ENCODE assay signal across 8 mouse cellular contexts in genomic region chr8:104601941-104602371, GRCm38 (mm10). TPM values are rescaled to one million over a fixed set of nuclear protein-coding genes. Genes with fewer than 3 reads are reported as not detected.
DNase-seq lines count a peak whose midpoint lies in the region; ATAC-seq lines count a peak whose summit lies in the region.

No protein-coding gene starts in this region.

- H3K4me3 ChIP-seq in heart, embryonic 12.5 days, result peak overlapping the region; percentile 33
- H3K4me3 ChIP-seq in forebrain, embryonic 16.5 days (replicated peaks; ENCODE audit: low read length), result no peak overlapping the region
- no peak overlapping the region for H3K4me3 ChIP-seq in neural tube, embryonic 14.5 days (ENCODE audit: low read depth, low read length)

- H3K27ac ChIP-seq in heart, embryonic 12.5 days (ENCODE audit: poor library complexity, severe bottlenecking), result peak overlapping the region; percentile 46
- no peak overlapping the region for H3K27ac ChIP-seq in forebrain, embryonic 16.5 days (ENCODE audit: low read length)
- no peak overlapping the region for H3K27ac ChIP-seq in neural tube, embryonic 14.5 days (ENCODE audit: low read depth, low read length)

- H3K27me3 ChIP-seq in heart, embryonic 12.5 days (replicated peaks), result no peaks in the 10 kb centered on the region
- 0 out of 2 replicates have a peak, but pooled peaks cover 3% of the 10 kb centered on the region for H3K27me3 ChIP-seq in forebrain, embryonic 16.5 days (replicated peaks; ENCODE audit: control insufficient read depth, insufficient read depth, low read length)
- H3K27me3 ChIP-seq in neural tube, embryonic 14.5 days (ENCODE audit: control insufficient read depth, insufficient read depth, low read length), result no peaks in the 10 kb centered on the region

- H3K4me2 ChIP-seq in heart, embryonic 12.5 days, result peak overlapping the region; percentile 69
- H3K4me2 ChIP-seq in forebrain, embryonic 16.5 days (ENCODE audit: low read length), result peak overlapping the region; percentile 35
- H3K4me2 ChIP-seq in neural tube, embryonic 14.5 days (ENCODE audit: low read depth, low read length), result peak overlapping the region; percentile 19; the same call in 1 of the 2 replicates

- peak overlapping the region; percentile 55 for H3K9ac ChIP-seq in heart, embryonic 12.5 days
- H3K9ac ChIP-seq in forebrain, embryonic 16.5 days (replicated peaks; ENCODE audit: low read depth, low read length), result no peak overlapping the region
- H3K9ac ChIP-seq in neural tube, embryonic 14.5 days (replicated peaks; ENCODE audit: low read depth, low read length), result no peak overlapping the region

- no peaks in the 10 kb centered on the region for H3K36me3 ChIP-seq in heart, embryonic 12.5 days
- H3K36me3 ChIP-seq in forebrain, embryonic 16.5 days (ENCODE audit: control insufficient read depth, insufficient read depth), result no peaks in the 10 kb centered on the region
- H3K36me3 ChIP-seq in neural tube, embryonic 14.5 days (ENCODE audit: control insufficient read depth, insufficient read depth, low read length), result 0 out of 2 replicates have a peak, but pooled peaks cover 3% of the 10 kb centered on the region

- H3K9me3 ChIP-seq in heart, embryonic 12.5 days (replicated peaks), result no peaks in the 10 kb centered on the region
- H3K9me3 ChIP-seq in forebrain, embryonic 16.5 days (ENCODE audit: control insufficient read depth, low read length), result no peaks in the 10 kb centered on the region
- no peaks in the 10 kb centered on the region for H3K9me3 ChIP-seq in neural tube, embryonic 14.5 days (ENCODE audit: control insufficient read depth, low read length)

- 0 out of 2 replicates have a peak, but pooled peaks have one; percentile 33 for ATAC-seq in heart, embryonic 12.5 days (ENCODE audit: insufficient number of reproducible peaks, low FRiP score)
- peak; percentile 19; the same call in 1 of the 2 replicates for ATAC-seq in forebrain, embryonic 16.5 days
- ATAC-seq in neural tube, embryonic 14.5 days (ENCODE audit: low read depth), result peak; percentile 29

- DNase-seq in heart, adult 18-20 months, result no peak
- peak; percentile 41 to 63 for DNase-seq in kidney, postnatal 4 days
- DNase-seq in thymus, adult 18-20 months, result no peak
- no peak for DNase-seq in thymus, postnatal 25 days
- DNase-seq in layer of hippocampus, postnatal 36 days, result no peak

- under 1% methylated on average over 12 of the region's 12 CpGs for WGBS in heart, embryonic 12.5 days
- WGBS in forebrain, embryonic 16.5 days, result 3% methylated on average over 12 of the region's 12 CpGs
- under 1% methylated on average over 12 of the region's 12 CpGs for WGBS in neural tube, embryonic 14.5 days

- H3K4me1 ChIP-seq in heart, embryonic 12.5 days (replicated peaks), result peaks cover 47% of the 10 kb centered on the region
- H3K4me1 ChIP-seq in forebrain, embryonic 16.5 days (replicated peaks; ENCODE audit: control insufficient read depth, insufficient read depth, low read length), result peaks cover 6% of the 10 kb centered on the region; the same call in 1 of the 2 replicates
- H3K4me1 ChIP-seq in neural tube, embryonic 14.5 days (ENCODE audit: control insufficient read depth, insufficient read depth, low read length), result no peaks in the 10 kb centered on the region

RNA-seq across cellular contexts. Expression of gene Pdp2, which starts 10.7 kb away (rescaled TPM):
- 8.6 and 9.0 TPM in 2 replicates for polyA plus RNA-seq in heart, embryonic 12.5 days (2016; fragmentation: Nextera tagmentation; extraction: Ambion mirVana)
- 10 to 100 TPM; 18.1 to 22.5 TPM for total RNA-seq in heart, adult 18-20 months (2021)
- polyA plus RNA-seq in forebrain, embryonic 16.5 days (2015; fragmentation: Nextera tagmentation; extraction: Ambion mirVana), result 18.4 TPM in 2 replicates
- 20.0 and 21.0 TPM in 2 replicates for polyA plus RNA-seq in neural tube, embryonic 14.5 days (2014; fragmentation: Nextera tagmentation; extraction: Ambion mirVana)
- 1 to 10 TPM; 7.3 to 7.4 TPM for total RNA-seq in layer of hippocampus, postnatal 36 days (2021)

RNA-seq across cellular contexts. Expression of gene Cdh16, which starts 22.2 kb away (rescaled TPM):
- polyA plus RNA-seq in heart, embryonic 12.5 days (2016; fragmentation: Nextera tagmentation; extraction: Ambion mirVana), result 16.1 and 18.6 TPM in 2 replicates
- total RNA-seq in heart, adult 18-20 months (2021), result 1 to 10 TPM; 3.9 to 5.2 TPM
- 0.36 TPM in 1 of 2 replicates, not detected in the other for polyA plus RNA-seq in forebrain, embryonic 16.5 days (2015; fragmentation: Nextera tagmentation; extraction: Ambion mirVana)
- not detected in 2 replicates for polyA plus RNA-seq in neural tube, embryonic 14.5 days (2014; fragmentation: Nextera tagmentation; extraction: Ambion mirVana)
- total RNA-seq in layer of hippocampus, postnatal 36 days (2021), result not detected

RNA-seq across cellular contexts. Expression of gene Rrad, which starts 29.2 kb away (rescaled TPM):
- 299 and 301 TPM in 2 replicates for polyA plus RNA-seq in heart, embryonic 12.5 days (2016; fragmentation: Nextera tagmentation; extraction: Ambion mirVana)
- 100 to 1,000 TPM in 1 of 2 experiments, 10 to 100 TPM in 1; 88.7 to 108 TPM for total RNA-seq in heart, adult 18-20 months (2021)
- 2.4 and 4.1 TPM in 2 replicates for polyA plus RNA-seq in forebrain, embryonic 16.5 days (2015; fragmentation: Nextera tagmentation; extraction: Ambion mirVana)
- polyA plus RNA-seq in neural tube, embryonic 14.5 days (2014; fragmentation: Nextera tagmentation; extraction: Ambion mirVana), result 1.6 and 3.6 TPM in 2 replicates
- total RNA-seq in layer of hippocampus, postnatal 36 days (2021), result 1 to 10 TPM; 1.1 to 1.3 TPM

RNA-seq across cellular contexts. Expression of gene Ciao2b, which starts 39.8 kb away (rescaled TPM):
- polyA plus RNA-seq in heart, embryonic 12.5 days (2016; fragmentation: Nextera tagmentation; extraction: Ambion mirVana), result 187 and 195 TPM in 2 replicates
- 10 to 100 TPM; 62.2 to 66.5 TPM for total RNA-seq in heart, adult 18-20 months (2021)
- polyA plus RNA-seq in forebrain, embryonic 16.5 days (2015; fragmentation: Nextera tagmentation; extraction: Ambion mirVana), result 131 and 140 TPM in 2 replicates
- polyA plus RNA-seq in neural tube, embryonic 14.5 days (2014; fragmentation: Nextera tagmentation; extraction: Ambion mirVana), result 108 and 120 TPM in 2 replicates
- total RNA-seq in layer of hippocampus, postnatal 36 days (2021), result 10 to 100 TPM; 26.8 to 28.0 TPM

Comparison
In these comparisons a context has a peak if more than half of its experiments do, and no peak if none do; other contexts are left out.
1. H3K4me2 ChIP-seq: peak in every context shown above with its lines; median percentile 69 in heart, embryonic 12.5 days; 35 in forebrain, embryonic 16.5 days; 19 in neural tube, embryonic 14.5 days.
2. DNase-seq: peak in kidney, postnatal 4 days (2 of 2); none in heart, adult 18-20 months (0 of 2), thymus, adult 18-20 months (0 of 2), thymus, postnatal 25 days (single experiment) and layer of hippocampus, postnatal 36 days (0 of 2).
3. RNA of gene Cdh16, which starts 22.2 kb away (polyA plus RNA-seq): 16.1 to 18.6 TPM in heart, embryonic 12.5 days; 0.36 TPM in forebrain, embryonic 16.5 days and not detected in neural tube, embryonic 14.5 days; every median in the first group is over 10 times any median in the second.
4. RNA of gene Rrad, which starts 29.2 kb away (polyA plus RNA-seq): 299 to 301 TPM in heart, embryonic 12.5 days; 2.4 to 4.1 TPM in forebrain, embryonic 16.5 days and 1.6 to 3.6 TPM in neural tube, embryonic 14.5 days; every median in the first group is over 10 times any median in the second.
5. Peak in every context shown above with its lines, with median percentiles within 50 percentile points of each other: ATAC-seq.